Mouse (Mus musculus) Patski (cell line): ENCODE results near the gene Cend1. TPM values are rescaled to one million over a fixed set of nuclear protein-coding genes. Genes with fewer than 3 reads are reported as not detected.
A peak's percentile ranks its signal among the peaks of the same experiment; 100 is the strongest.

ENCODE experiments used
- ATAC-seq: fragments of 100-300 bp; one replicate; pipeline ENCODE4 v1.8.0; 2021
- CTCF ChIA-PET: fragments of 350-600 bp; sonication (Branson Sonifier 250); formaldehyde crosslinking; loops from one replicate; lab custom pipeline; 2022; ENCODE audit warnings: inconsistent platforms; lab: Charles Lee
- POLR2A ChIA-PET: fragments of 350-600 bp; sonication (Branson Sonifier 250); formaldehyde crosslinking; loops from one replicate; lab custom pipeline; 2022; ENCODE audit warnings: antibody characterized with exemption, inconsistent platforms; lab: Charles Lee
- DNase-seq: peaks from one replicate; pipeline ENCODE4 v3.0.0-alpha.2; 2011; ENCODE audit warnings: low read depth, low spot score
- H3K27me3 ChIP-seq: fragments of 371-371 bp; one replicate; pipeline ENCODE4 v1.5.1; 2021
- CTCF ChIP-seq: fragments of 100-300 bp; IDR thresholded peaks from one replicate; pipeline ENCODE4 v1.5.1; 2021
- in situ Hi-C: fragments of 300-500 bp; cut with MboI; formaldehyde crosslinking; loops from 3 replicates; pipeline ENCODE4 v1.11.1; 2018; ENCODE audit warnings: low pct_unique_long_range_greater_than_20kb, mixed read lengths
- polyA plus RNA-seq: library from polyadenylated mRNA; unstranded; gene quantifications from one replicate; pipeline ENCODE4 v1.2.3, GENCODE M21; 2021

Gene Cend1
- polyA plus RNA-seq, 1 experiment from 2014 or later: 0.04 TPM

DNA sequence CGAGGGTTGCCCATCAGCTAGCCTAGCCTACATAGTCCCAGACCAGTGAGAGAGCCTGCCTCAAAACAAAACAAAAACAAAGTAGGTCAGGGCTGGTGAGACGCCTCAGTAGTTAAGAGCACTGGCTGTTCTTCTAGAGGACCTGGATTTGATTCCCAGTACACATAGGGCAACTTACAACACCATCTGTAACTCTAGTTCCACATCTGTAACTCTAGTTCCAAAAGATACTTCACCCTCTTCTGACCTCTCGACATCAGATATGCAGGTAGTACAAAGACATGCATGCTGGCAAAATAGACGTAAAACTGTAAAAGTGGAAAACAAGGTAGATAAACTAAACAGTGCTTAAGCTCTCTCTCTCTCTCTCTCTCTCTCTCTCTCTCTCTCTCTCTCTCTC lies 5.5 kb downstream of the Cend1 start:
- ChIA-PET CTCF (no interaction called here), POLR2A (no interaction called here)
- no peaks in the 10 kb centered on the region for H3K27me3 ChIP-seq
- DNase-seq: no peak
- no peak for ATAC-seq
- TF ChIP-seq CTCF: no peak
- in situ Hi-C loops: no loop called here

DNA sequence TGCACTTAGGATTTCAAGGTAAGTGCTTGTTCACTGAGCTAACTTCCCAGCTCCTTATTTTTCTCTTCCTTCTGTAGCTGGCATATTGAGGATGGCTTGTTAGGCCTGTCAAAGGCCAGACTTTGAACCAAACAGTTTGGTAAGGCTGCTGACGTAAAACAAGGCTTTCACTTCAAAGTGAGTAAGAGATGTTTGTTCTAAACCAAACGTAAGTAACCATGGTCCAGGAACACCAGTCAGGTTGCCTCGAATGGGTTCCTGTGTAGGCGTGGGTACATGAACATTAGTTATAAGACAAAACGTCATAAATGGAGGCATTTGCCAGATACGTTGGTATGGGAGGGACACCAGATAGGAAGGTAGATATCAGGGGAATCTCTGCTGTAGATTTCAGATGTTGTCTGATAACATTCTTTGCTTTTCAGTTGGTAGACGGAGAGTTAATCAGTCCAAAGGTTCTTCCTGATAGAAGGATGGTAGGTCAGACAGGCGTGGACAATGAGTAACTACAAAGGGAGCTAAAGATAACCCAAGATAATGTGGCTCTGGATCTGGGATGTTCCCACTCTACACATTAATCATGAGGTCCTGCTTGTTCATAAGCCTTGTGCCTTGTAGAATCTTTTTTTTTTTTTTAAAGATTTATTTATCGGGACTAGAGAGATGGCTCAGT lies 9.1 kb downstream of the Cend1 start:
- in situ Hi-C loops: no loop called here
- CTCF ChIA-PET: no interaction called here
- no peak for ATAC-seq

DNA sequence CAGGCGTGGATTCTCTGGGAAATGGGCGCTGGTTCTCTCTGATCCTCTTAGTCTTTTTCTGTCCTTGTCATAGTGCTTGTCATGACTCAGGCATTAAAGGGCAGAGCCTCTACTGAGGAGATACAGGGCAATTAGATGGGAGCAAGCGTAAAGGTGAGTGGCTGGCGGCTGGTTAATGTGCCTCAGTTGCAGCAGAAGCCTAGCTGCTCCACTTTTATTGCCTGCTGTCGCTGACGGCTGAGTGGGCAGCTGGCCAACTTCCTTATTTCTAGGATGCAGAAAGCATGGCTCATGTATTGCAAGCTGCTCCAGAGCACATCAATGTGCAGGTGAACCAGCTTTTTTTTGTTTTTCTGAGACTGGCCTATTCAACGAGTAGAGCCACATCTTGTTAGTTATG lies 10.3 kb downstream of the Cend1 start:
- no peak for TF ChIP-seq CTCF
- in situ Hi-C loops: no loop called here
- ATAC-seq (no peak), DNase-seq (no peak)
- H3K27me3 ChIP-seq: no peaks in the 10 kb centered on the region
- POLR2A ChIA-PET: no interaction called here
- CTCF ChIA-PET: interaction anchor here (1.6 kb wide), 1 partner anchor 9 kb away, joined by 6 read pairs; no protein-coding TSS in a partner anchor

More for the DNA sequence above, 9.1 kb downstream of the Cend1 start:
- DNase-seq: no peak
- no peaks in the 10 kb centered on the region for H3K27me3 ChIP-seq
- TF ChIP-seq CTCF: no peak
- POLR2A ChIA-PET: interaction anchor here (0.7 kb wide), 1 partner anchor 381 kb away, joined by 3 read pairs; no protein-coding TSS in a partner anchor

DNA sequence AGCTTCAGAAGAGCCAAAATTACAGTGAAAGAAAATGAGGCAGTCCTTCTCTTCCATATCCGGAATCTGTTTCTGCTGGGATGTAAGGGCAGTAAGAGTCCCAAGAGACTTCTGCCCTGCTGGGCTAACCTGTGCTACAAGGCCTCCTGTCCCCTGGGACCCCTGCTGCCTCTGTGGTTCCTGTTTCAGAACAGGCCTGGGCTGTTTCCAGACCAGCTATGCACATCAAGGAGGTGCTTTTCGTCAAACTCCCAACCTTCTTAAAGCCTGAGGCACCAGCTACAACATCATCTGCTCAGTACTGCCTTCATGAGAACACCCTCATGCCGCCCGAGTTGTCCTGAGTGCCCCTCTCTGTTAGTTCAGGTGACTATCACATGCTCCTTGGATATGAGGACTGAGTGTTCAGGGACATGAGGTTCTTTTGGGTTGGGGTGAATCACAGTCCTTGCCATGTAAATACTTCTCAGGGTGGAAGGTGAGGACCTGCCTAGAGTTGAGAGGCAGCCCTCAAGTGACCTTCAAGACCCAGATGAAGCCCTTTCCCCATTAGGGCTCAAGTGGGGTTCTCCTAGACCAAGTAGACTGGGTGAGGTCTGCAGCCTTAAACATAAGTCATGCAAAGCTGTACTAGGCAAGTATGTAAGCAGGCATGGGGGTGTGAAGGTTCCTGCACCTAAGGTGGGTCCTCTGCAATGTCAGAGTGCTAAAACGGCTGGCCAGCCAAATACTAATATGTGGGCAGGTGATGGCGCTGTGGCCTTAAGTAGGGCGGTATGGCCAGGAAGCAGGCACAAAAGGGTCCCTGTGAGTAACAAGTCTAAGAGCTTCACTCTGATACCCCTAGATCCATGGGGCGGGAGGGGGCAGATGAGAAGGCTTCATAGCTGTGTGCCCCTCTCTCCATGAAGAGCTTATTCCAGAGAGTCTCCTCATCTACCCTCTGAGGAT lies 11.3 kb downstream of the Cend1 start:
- ATAC-seq (no peak), DNase-seq (no peak)
- POLR2A ChIA-PET: no interaction called here
- no peak for TF ChIP-seq CTCF
- CTCF ChIA-PET: interaction anchor here (1.6 kb wide), 1 partner anchor 10 kb away, joined by 6 read pairs; no protein-coding TSS in a partner anchor
- H3K27me3 ChIP-seq: no peaks in the 10 kb centered on the region
- in situ Hi-C loops: no loop called here

DNA sequence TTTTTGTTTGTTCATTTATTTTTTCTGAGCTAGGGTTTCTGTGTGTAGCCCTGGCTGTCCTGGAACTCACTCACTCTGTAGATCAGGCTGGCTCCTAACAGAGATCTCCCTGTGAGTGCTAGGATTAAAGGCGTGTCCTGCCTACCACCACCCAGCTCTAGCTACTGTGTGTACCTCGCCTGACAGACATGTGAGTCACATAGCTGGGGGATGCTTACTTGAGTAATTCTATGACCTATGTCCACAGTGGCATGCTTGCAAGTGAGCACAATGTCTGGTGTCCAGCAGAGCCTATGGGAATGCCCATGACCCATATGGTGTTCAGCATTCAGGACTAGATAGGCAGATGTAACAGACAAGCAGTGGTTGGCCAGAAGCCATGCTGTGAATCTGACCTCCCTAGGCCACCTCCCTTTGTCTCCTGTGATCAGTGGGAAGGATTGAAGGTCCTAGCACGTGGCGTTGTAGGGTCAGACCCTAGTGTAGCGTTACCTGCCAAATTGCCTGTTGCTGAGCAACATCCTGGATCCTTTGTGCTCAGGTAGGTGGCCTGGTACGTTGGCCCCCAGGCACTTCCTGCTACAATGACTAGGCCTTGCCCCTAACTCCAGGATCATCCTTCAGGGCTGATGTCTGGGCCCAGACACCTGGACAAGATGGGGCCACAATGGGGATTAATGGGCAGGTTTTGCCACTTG lies 13.0 kb downstream of the Cend1 start:
- ChIA-PET POLR2A (interaction anchor here (1.4 kb wide), 1 partner anchor 15 kb away, joined by 3 read pairs; no protein-coding TSS in a partner anchor), CTCF (interaction anchor here (2.2 kb wide), 1 partner anchor 22 kb away, joined by 6 read pairs; the partner anchor contains the start of gene Slc25a22)
- no peak for ATAC-seq
- H3K27me3 ChIP-seq: no peaks in the 10 kb centered on the region
- no peak for TF ChIP-seq CTCF
- no peak for DNase-seq
- in situ Hi-C loops: no loop called here

DNA sequence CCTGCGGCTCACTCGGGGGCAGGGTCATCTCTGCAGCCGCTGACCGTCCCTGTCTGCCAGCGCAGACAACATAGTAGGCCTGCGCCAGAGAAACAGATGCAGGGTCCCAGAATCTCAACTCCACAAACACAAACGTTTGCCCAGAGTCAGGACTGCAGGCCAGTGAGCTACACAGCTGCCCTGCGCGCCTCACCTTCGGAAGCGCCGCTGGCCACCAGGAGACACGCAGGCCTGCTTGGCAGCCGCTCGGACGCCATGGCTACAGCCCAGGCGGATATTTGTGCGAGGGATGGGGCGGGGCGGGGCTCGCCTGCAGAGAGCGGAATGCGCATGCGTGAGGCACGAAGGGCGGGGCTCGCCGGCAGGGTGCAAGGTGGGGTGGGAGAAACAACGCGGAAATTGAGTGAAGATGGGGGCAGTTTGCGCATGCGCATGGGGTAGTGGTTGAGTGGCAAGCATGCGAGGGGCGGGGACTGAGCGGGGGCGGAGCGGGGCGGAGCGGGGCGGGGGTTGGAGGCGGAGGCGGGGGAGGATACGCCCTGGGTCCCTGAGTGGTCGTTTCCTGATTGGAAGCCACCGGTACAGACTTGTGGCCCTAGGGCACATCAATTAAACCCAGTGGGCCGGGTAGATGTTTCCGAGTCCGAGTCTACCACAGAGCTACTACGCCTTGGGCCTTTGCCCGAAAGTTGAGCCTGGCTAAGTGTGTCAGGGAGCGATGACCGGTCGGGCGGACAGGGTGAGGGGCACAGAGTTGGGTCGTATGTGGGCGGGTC lies 15.3 kb downstream of the Cend1 start, which contains the start of gene Gatd1:
Gene Gatd1 (minus strand): TSS at position 328 of the 776 bp plus-strand sequence.
- peak; percentile 85 for ATAC-seq
- DNase-seq: peak; percentile 87
- TF ChIP-seq CTCF: no peak
- H3K27me3 ChIP-seq: no peaks in the 10 kb centered on the region
- ChIA-PET POLR2A (interaction anchor here (0.7 to 1.9 kb wide), 5 partner anchors 22 to 62 kb away, joined by 3 to 4 read pairs (median 3); partner anchors contain the start of gene Slc25a22), CTCF (interaction anchor here (2.2 to 2.9 kb wide), 4 partner anchors 24 to 29 kb away, joined by 5 to 13 read pairs (median 8); partner anchors contain the start of gene Slc25a22)
- in situ Hi-C loops: loop anchor here (5.0 kb wide), 2 partner anchors 38 to 113 kb away; no protein-coding TSS in a partner anchor

DNA sequence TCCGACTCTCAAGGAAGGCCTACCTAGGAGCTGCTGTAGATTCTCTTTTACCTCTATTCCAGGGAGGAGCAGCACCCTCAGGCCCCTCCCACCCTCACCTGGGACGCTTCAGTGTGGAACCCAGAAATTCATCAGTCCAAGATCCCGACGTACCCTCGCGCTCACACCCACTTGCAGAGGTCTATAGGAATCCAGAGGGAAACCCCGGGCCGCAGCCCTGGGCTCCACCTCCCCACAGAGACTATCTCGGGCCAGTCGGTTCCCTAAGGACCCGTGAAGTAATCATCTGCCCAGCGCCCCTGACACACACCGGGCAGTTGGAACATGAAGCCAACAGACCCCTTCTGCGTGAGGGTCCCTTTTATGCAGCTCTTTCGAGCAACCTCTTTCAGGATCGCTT lies 16.0 kb downstream of the Cend1 start:
- ChIA-PET CTCF (interaction anchor here (1.3 to 2.9 kb wide), 4 partner anchors 21 to 29 kb away, joined by 3 to 13 read pairs (median 8); partner anchors contain the start of gene Slc25a22), POLR2A (interaction anchor here (0.8 to 1.9 kb wide), 3 partner anchors 23 to 55 kb away, joined by 3 to 4 read pairs (median 4); partner anchors contain the start of gene Slc25a22)
- ATAC-seq: no peak
- in situ Hi-C loops: loop anchor here (5.0 kb wide), 2 partner anchors 39 to 114 kb away; no protein-coding TSS in a partner anchor
- no peak for DNase-seq
- H3K27me3 ChIP-seq: no peaks in the 10 kb centered on the region
- no peak for TF ChIP-seq CTCF

DNA sequence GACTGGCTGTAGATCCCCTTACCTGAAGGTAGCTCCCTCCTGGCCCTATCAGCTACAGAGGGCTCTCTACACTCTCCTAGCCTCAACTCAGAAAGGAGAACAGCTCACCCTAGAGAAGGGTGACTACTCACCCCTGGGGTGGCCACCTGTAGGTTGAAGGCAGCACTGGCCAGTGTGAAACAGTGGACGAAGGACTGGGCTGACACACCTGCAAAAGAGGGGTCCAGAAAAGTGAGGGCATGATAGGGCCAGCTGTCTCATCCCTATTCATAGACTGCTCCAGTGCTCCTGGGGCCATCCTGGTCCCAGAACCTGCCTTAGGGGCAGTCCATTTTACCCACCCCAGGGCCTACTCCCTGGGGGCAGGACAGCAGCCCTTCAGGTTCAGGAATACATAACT lies 17.6 kb downstream of the Cend1 start:
- DNase-seq (no peak), ATAC-seq (no peak)
- POLR2A ChIA-PET: no interaction called here
- CTCF ChIA-PET: interaction anchor here (1.0 to 2.9 kb wide), 4 partner anchors 26 to 65 kb away, joined by 3 to 13 read pairs (median 8); partner anchors contain the start of gene Slc25a22
- in situ Hi-C loops: loop anchor here (5.0 kb wide), 2 partner anchors 41 to 116 kb away; no protein-coding TSS in a partner anchor
- H3K27me3 ChIP-seq: no peaks in the 10 kb centered on the region
- no peak for TF ChIP-seq CTCF

DNA sequence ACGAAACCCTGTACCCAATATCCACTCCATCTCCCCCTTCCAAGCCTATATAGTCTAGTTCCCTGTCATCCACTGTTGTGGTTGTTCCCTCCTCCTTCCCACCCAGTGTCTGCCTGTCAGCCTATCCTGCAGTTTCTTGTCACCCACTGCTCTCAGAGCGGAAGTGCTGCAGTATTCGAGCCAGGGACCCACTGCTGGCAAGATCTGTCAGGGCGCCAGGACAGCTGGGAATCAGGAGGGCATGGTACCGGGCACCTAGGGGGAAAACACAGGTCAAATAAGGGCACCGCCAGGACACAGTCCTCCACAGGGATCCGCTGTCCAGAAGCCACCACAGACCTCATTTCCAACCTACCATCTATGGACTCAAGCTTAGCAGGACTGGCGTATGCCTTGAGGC lies 18.7 kb downstream of the Cend1 start:
- POLR2A ChIA-PET: no interaction called here
- DNase-seq (no peak), ATAC-seq (no peak)
- TF ChIP-seq CTCF: no peak
- CTCF ChIA-PET: interaction anchor here (2.2 to 2.9 kb wide), 2 partner anchors 28 to 29 kb away, joined by 10 to 13 read pairs; partner anchors contain the start of gene Slc25a22
- in situ Hi-C loops: loop anchor here (5.0 kb wide), 2 partner anchors 42 to 117 kb away; no protein-coding TSS in a partner anchor
- no peaks in the 10 kb centered on the region for H3K27me3 ChIP-seq
